Mouse (Mus musculus): ENCODE measurements around the gene Sh3kbp1. TPM values are rescaled to one million over a fixed set of nuclear protein-coding genes. Genes with fewer than 3 reads are reported as not detected.

Gene Sh3kbp1
- polyA plus RNA-seq, 1 experiment from 2014 or later, result 33.5 TPM

DNA sequence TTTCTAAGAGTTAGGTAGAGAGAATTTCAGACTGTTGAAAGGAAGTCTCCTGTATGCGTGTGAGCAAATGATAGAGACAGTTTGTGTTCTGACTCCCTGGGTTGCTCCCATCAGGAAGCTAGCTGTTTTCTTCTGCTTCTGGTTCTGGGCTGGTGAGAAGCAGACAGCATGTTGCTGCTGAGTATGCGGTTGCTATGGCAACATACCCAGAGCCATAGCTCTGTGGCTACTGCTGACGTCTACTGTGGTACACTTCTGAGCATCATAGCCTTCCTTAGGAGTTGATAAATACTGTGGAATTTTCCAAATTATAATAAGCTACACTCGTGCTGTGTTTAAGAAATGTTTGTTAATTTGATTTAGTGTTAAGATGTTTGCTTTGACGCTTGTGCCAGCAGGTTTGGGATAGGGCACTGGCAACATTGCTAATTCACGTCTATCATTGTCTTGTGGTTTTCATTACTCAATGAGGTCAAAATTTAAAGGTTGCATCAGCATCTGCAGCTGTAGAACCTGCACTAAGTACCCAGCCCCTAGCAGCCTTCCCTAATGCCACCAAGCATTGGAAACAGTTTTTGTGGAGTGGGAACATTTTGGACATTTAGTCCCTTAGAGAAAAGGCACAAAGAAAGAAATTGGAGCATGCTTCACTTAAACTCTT, 202.2 kb downstream of the Sh3kbp1 start:
- H3K4me1 ChIP-seq (replicated peaks; ENCODE audit: control insufficient read depth, insufficient read depth, low read length), result 0 out of 2 replicates have a peak, but pooled peaks cover 3% of the 10 kb centered on the region
- no peak overlapping the region for H3K4me2 ChIP-seq (ENCODE audit: low read depth, low read length)
- no peak for ATAC-seq (ENCODE audit: low read depth)
- no peak overlapping the region for H3K4me3 ChIP-seq (ENCODE audit: low read length)
- 65% methylated on average over 6 of the region's 6 CpGs for WGBS
- no peaks in the 10 kb centered on the region for H3K36me3 ChIP-seq (ENCODE audit: control insufficient read depth, insufficient read depth, low read length)
- no peak overlapping the region for H3K27ac ChIP-seq (ENCODE audit: low read length)
- H3K27me3 ChIP-seq (ENCODE audit: control insufficient read depth, insufficient read depth, low read depth, low read length), result no peaks in the 10 kb centered on the region
- H3K9me3 ChIP-seq (ENCODE audit: control insufficient read depth, low read length), result no peaks in the 10 kb centered on the region
- H3K9ac ChIP-seq (ENCODE audit: low read length), result no peak overlapping the region

DNA sequence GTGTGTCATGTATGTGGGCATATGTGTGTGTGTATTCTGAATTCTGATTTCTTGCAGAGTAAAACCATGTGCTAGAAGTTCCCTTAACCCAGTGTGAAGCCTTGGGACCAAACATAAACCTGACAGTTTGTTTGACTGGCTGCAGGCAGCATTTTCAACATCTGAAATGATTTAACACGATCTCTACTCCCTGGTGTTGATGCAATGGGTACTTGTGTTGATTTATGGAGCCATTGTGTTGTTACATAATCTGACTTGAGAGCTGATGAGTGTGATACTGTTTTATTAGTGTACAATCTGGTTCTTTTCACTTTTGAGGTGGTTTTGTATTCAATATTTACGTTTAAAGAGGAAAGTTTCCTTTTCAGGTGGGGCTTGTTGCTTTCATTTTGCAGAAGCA, 204.1 kb downstream of the Sh3kbp1 start:
- Histone ChIP-seq H3K4me1 (replicated peaks; ENCODE audit: control insufficient read depth, insufficient read depth, low read length) (0 out of 2 replicates have a peak, but pooled peaks cover 3% of the 10 kb centered on the region), H3K9ac (ENCODE audit: low read length) (no peak overlapping the region), H3K9me3 (ENCODE audit: control insufficient read depth, low read length) (no peaks in the 10 kb centered on the region), H3K27me3 (ENCODE audit: control insufficient read depth, insufficient read depth, low read depth, low read length) (no peaks in the 10 kb centered on the region), H3K27ac (ENCODE audit: low read length) (no peak overlapping the region), H3K4me3 (ENCODE audit: low read length) (no peak overlapping the region), H3K36me3 (ENCODE audit: control insufficient read depth, insufficient read depth, low read length) (no peaks in the 10 kb centered on the region), H3K4me2 (ENCODE audit: low read depth, low read length) (no peak overlapping the region)
- no peak for ATAC-seq (ENCODE audit: low read depth)
- 40% methylated on average over 2 of the region's 2 CpGs for WGBS

DNA sequence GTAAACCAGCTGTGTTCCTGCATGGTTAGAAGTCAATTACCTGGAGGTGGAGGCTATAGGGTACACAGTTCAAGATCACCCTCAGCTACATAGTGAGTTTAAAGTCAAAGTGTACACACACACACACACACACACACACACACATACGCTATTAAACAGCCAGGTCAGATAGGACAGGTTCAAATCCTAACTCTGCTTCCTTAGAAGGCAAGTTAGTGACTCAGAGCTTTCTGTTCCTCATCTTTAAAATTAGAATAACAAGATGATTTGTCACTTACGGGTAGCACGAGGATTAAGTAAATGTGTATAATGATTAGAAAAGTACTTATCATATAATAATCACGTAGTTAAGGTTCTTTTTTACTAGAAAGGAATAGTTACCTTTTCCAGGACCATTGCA, 208.2 kb downstream of the Sh3kbp1 start:
- no peaks in the 10 kb centered on the region for H3K4me1 ChIP-seq (replicated peaks; ENCODE audit: control insufficient read depth, insufficient read depth, low read length)
- H3K36me3 ChIP-seq (ENCODE audit: control insufficient read depth, insufficient read depth, low read length), result no peaks in the 10 kb centered on the region
- H3K4me2 ChIP-seq (ENCODE audit: low read depth, low read length), result no peak overlapping the region
- no peaks in the 10 kb centered on the region for H3K27me3 ChIP-seq (ENCODE audit: control insufficient read depth, insufficient read depth, low read depth, low read length)
- H3K4me3 ChIP-seq (ENCODE audit: low read length), result no peak overlapping the region
- no peak for ATAC-seq (ENCODE audit: low read depth)
- H3K9ac ChIP-seq (ENCODE audit: low read length), result no peak overlapping the region
- H3K27ac ChIP-seq (ENCODE audit: low read length), result no peak overlapping the region
- H3K9me3 ChIP-seq (ENCODE audit: control insufficient read depth, low read length), result no peaks in the 10 kb centered on the region
- 79% methylated on average over 4 of the region's 4 CpGs for WGBS

DNA sequence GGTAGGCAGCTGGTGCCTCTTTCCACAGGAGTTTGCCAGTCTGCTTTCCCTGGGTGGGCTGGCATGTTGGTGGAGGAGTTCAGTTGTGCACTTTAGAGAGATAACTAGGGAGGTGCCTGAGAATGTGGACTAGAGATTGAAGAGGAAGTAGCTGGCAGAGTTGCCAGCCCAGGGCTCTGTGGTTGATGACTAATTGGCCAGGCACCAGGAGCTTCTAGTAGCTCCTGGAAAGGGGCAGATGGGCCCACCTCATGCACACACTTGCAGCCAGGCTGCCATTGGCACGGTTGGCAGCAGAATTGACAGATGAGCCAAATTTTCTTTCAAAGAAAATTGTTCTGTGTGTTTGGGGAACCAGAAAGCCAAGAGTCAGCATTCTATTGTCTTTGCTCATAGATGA, 210.3 kb downstream of the Sh3kbp1 start:
- Histone ChIP-seq H3K4me3 (ENCODE audit: low read length) (no peak overlapping the region), H3K9ac (ENCODE audit: low read length) (no peak overlapping the region), H3K4me2 (ENCODE audit: low read depth, low read length) (no peak overlapping the region), H3K36me3 (ENCODE audit: control insufficient read depth, insufficient read depth, low read length) (no peaks in the 10 kb centered on the region), H3K4me1 (replicated peaks; ENCODE audit: control insufficient read depth, insufficient read depth, low read length) (no peaks in the 10 kb centered on the region), H3K27me3 (ENCODE audit: control insufficient read depth, insufficient read depth, low read depth, low read length) (no peaks in the 10 kb centered on the region), H3K27ac (ENCODE audit: low read length) (no peak overlapping the region), H3K9me3 (ENCODE audit: control insufficient read depth, low read length) (no peaks in the 10 kb centered on the region)
- no peak for ATAC-seq (ENCODE audit: low read depth)
- 72% methylated on average over 1 of the region's 1 CpGs for WGBS

DNA sequence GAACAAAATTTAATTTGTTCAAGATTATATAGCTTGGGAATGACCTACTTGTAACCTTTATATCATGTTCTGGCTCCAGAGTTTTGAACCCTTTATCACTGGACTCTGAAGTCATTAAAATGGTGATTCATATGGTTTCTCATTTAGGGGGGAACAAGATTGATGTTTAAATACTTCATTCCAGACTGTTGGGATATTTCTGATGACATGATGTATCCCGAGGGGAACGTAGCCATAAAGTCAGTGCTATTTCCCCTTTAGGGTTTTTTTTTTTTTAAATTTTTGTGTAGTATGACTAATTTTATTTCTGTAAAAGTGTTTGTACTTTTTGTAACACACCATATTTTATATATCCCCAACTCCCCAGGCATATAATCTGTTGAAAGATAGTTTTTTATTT, 212.7 kb downstream of the Sh3kbp1 start:
- no peak overlapping the region for H3K4me3 ChIP-seq (ENCODE audit: low read length)
- no peak overlapping the region for H3K9ac ChIP-seq (ENCODE audit: low read length)
- H3K36me3 ChIP-seq (ENCODE audit: control insufficient read depth, insufficient read depth, low read length), result no peaks in the 10 kb centered on the region
- 67% methylated on average over 2 of the region's 2 CpGs for WGBS
- no peak for ATAC-seq (ENCODE audit: low read depth)
- no peaks in the 10 kb centered on the region for H3K4me1 ChIP-seq (replicated peaks; ENCODE audit: control insufficient read depth, insufficient read depth, low read length)
- no peaks in the 10 kb centered on the region for H3K9me3 ChIP-seq (ENCODE audit: control insufficient read depth, low read length)
- no peak overlapping the region for H3K27ac ChIP-seq (ENCODE audit: low read length)
- H3K27me3 ChIP-seq (ENCODE audit: control insufficient read depth, insufficient read depth, low read depth, low read length), result no peaks in the 10 kb centered on the region
- no peak overlapping the region for H3K4me2 ChIP-seq (ENCODE audit: low read depth, low read length)

DNA sequence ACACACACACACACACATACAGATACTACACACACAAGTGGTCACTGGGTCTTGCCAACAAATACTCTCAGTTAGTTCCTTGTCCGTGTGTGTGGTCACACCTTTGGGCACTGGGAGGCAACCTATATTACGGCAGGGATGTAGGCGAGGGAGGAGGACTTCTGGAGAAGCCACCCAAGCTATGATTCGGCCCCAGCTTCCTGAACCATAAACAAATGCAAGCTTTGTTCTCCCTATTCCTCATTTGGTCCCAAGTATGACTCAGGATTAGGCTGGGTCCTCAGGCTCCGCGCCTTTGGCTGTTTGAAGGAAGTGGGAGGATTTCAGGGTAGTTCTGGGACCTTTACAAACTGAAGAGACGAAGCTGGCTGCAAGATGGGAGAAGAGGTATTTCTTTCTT, 213.2 kb downstream of the Sh3kbp1 start:
- 42% methylated on average over 7 of the region's 7 CpGs for WGBS
- ATAC-seq (ENCODE audit: low read depth), result no peak
- Histone ChIP-seq H3K4me2 (ENCODE audit: low read depth, low read length) (no peak overlapping the region), H3K4me3 (ENCODE audit: low read length) (no peak overlapping the region), H3K9ac (ENCODE audit: low read length) (no peak overlapping the region), H3K27me3 (ENCODE audit: control insufficient read depth, insufficient read depth, low read depth, low read length) (no peaks in the 10 kb centered on the region), H3K27ac (ENCODE audit: low read length) (no peak overlapping the region), H3K4me1 (replicated peaks; ENCODE audit: control insufficient read depth, insufficient read depth, low read length) (no peaks in the 10 kb centered on the region), H3K36me3 (ENCODE audit: control insufficient read depth, insufficient read depth, low read length) (no peaks in the 10 kb centered on the region), H3K9me3 (ENCODE audit: control insufficient read depth, low read length) (no peaks in the 10 kb centered on the region)

DNA sequence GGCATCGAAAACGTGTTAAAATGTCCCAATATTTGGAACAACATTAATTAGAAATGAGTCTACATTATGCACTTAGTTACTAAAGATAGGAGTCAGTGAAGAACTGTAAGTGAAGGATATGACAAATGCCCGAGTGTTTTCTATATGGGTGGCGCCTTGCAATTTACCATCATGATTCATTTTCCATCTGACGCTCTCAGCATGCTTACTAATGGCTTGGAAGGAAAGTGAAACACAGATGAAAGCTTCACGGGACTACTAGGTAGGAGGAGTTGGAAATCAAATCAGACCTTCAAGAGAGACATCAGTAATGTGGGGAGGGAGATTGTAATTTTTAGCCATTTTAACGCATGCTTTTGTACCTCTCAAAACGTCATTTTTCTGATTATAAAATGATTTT, 223.7 kb downstream of the Sh3kbp1 start:
- Histone ChIP-seq H3K4me1 (replicated peaks; ENCODE audit: control insufficient read depth, insufficient read depth, low read length) (no peaks in the 10 kb centered on the region), H3K36me3 (ENCODE audit: control insufficient read depth, insufficient read depth, low read length) (no peaks in the 10 kb centered on the region), H3K9me3 (ENCODE audit: control insufficient read depth, low read length) (no peaks in the 10 kb centered on the region), H3K9ac (ENCODE audit: low read length) (no peak overlapping the region), H3K27me3 (ENCODE audit: control insufficient read depth, insufficient read depth, low read depth, low read length) (no peaks in the 10 kb centered on the region), H3K27ac (ENCODE audit: low read length) (no peak overlapping the region), H3K4me2 (ENCODE audit: low read depth, low read length) (no peak overlapping the region), H3K4me3 (ENCODE audit: low read length) (no peak overlapping the region)
- ATAC-seq (ENCODE audit: low read depth), result no peak
- 83% methylated on average over 8 of the region's 8 CpGs for WGBS

DNA sequence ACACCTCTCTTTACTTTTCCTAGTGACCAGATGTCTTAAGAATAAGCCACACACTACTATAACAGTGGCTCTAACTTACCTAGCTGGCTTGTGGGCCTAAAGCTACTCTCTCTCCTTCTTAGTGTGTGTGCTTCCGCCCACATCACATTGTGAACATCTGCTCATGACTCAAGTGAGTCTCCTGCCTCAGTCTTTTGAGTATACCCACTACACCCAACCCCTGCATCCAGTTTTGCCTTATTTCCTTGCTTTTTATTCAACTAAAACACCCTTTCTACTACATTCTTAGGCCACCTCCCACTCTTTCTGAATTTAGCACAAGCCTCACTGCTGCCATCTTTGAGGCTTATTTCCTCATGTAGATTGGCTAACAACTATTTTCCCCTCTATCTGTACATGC, 229.8 kb downstream of the Sh3kbp1 start:
- H3K4me2 ChIP-seq (ENCODE audit: low read depth, low read length), result no peak overlapping the region
- no peaks in the 10 kb centered on the region for H3K4me1 ChIP-seq (replicated peaks; ENCODE audit: control insufficient read depth, insufficient read depth, low read length)
- no peak overlapping the region for H3K9ac ChIP-seq (ENCODE audit: low read length)
- ATAC-seq (ENCODE audit: low read depth), result no peak
- no peaks in the 10 kb centered on the region for H3K9me3 ChIP-seq (ENCODE audit: control insufficient read depth, low read length)
- H3K36me3 ChIP-seq (ENCODE audit: control insufficient read depth, insufficient read depth, low read length), result no peaks in the 10 kb centered on the region
- no peak overlapping the region for H3K4me3 ChIP-seq (ENCODE audit: low read length)
- 82% methylated on average over 1 of the region's 1 CpGs for WGBS
- no peaks in the 10 kb centered on the region for H3K27me3 ChIP-seq (ENCODE audit: control insufficient read depth, insufficient read depth, low read depth, low read length)
- no peak overlapping the region for H3K27ac ChIP-seq (ENCODE audit: low read length)

DNA sequence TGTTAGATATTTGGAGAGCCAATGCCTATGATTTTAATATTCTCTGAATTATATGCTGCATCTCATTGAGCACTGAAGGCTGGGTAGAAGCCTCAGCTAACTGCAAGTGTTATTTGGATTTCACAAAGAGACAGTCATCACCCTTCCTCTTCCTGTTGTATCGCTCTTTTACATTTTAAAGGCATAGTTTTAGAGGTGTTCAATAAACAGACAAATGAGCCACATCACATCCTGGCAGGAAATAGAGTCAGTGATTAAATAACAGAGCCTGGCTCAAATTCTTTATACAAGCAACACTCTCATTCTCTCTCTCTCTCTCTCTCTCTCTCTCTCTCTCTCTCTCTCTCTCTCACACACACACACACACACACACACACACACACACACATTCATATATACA, 231.1 kb downstream of the Sh3kbp1 start:
- 39% methylated on average over 1 of the region's 1 CpGs for WGBS
- Histone ChIP-seq H3K4me3 (ENCODE audit: low read length) (no peak overlapping the region), H3K9me3 (ENCODE audit: control insufficient read depth, low read length) (no peaks in the 10 kb centered on the region), H3K9ac (ENCODE audit: low read length) (no peak overlapping the region), H3K36me3 (ENCODE audit: control insufficient read depth, insufficient read depth, low read length) (no peaks in the 10 kb centered on the region), H3K27me3 (ENCODE audit: control insufficient read depth, insufficient read depth, low read depth, low read length) (no peaks in the 10 kb centered on the region), H3K27ac (ENCODE audit: low read length) (no peak overlapping the region), H3K4me1 (replicated peaks; ENCODE audit: control insufficient read depth, insufficient read depth, low read length) (no peaks in the 10 kb centered on the region), H3K4me2 (ENCODE audit: low read depth, low read length) (no peak overlapping the region)
- no peak for ATAC-seq (ENCODE audit: low read depth)

All from lung, embryonic 16.5 days (tissue).